Mouse (Mus musculus): ENCODE results near the gene Smg9. TPM values are rescaled to one million over a fixed set of nuclear protein-coding genes. Genes with fewer than 3 reads are reported as not detected.

Gene Smg9
- polyA plus RNA-seq, 1 experiment from 2014 or later = 17.5 TPM

DNA sequence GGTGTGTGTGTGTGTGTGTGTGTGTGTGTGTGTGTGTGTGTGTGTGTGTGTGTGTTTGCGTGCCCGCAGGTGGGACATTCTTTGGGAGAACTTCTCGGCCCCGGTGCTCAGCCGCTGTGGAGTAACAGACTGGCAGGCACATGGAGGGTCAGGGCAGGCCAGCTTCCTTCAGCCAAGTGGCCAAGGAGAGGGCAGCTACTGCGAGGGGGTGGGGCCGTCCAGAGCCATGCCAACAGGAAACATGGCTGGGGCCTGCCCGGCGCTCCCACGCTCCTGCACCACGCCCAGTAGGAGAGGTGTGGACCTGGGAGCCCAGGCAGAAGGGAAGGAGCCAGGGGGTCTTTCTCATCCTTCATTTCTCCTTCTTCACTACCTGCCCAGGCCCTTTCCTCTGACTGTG is 27.1 kb upstream of the Smg9 start:
- peak overlapping the region; percentile 54 for H3K4me2 ChIP-seq
- H3K27me3 ChIP-seq (ENCODE audit: control insufficient read depth, insufficient read depth, low read length) = peaks cover 5% of the 10 kb centered on the region
- ATAC-seq (replicated peaks; ENCODE audit: insufficient number of reproducible peaks, low FRiP score, low TSS enrichment) = peak; percentile 44; the same call in 1 of the 2 replicates
- H3K36me3 ChIP-seq (ENCODE audit: control insufficient read depth, insufficient read depth, low read length) = no peaks in the 10 kb centered on the region
- H3K4me3 ChIP-seq (ENCODE audit: low read depth, low read length) = peak overlapping the region; percentile 17
- no peaks in the 10 kb centered on the region for H3K9me3 ChIP-seq (replicated peaks; ENCODE audit: control insufficient read depth, low read length)
- peak overlapping the region; percentile 59 for H3K9ac ChIP-seq (ENCODE audit: low read depth, low read length)
- H3K27ac ChIP-seq (ENCODE audit: low read depth, low read length) = peak overlapping the region; percentile 64
- WGBS (ENCODE audit: insufficient replicate concordance) = 74% methylated on average over 10 of the region's 11 CpGs
- peaks cover 2% of the 10 kb centered on the region for H3K4me1 ChIP-seq (ENCODE audit: control insufficient read depth, insufficient read depth, low read length)

DNA sequence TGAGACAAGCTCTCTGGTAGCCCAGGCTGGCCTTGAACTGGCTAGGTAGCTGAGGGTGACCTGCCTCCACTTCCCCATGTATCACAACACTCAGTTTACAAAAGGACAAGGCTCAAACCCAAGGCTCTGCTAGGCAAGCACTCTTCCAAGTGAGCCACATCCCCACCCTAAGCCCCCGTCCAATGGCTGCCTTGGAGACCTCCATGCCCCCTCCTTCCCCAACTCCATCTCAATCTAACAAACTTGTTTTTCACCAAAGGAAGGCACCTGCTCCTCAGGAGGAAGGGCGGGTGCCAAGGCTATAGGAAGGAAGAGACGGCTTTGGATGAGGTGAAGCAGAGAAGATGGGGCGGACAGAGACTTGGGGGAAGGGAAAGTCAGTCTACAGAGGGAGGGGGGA is 26.6 kb upstream of the Smg9 start:
- no peak for ATAC-seq (replicated peaks; ENCODE audit: insufficient number of reproducible peaks, low FRiP score, low TSS enrichment)
- Histone ChIP-seq H3K4me1 (ENCODE audit: control insufficient read depth, insufficient read depth, low read length) (peaks cover 4% of the 10 kb centered on the region), H3K4me3 (ENCODE audit: low read depth, low read length) (peak overlapping the region; percentile 17), H3K4me2 (peak overlapping the region; percentile 54), H3K27me3 (ENCODE audit: control insufficient read depth, insufficient read depth, low read length) (peaks cover 7% of the 10 kb centered on the region), H3K9me3 (replicated peaks; ENCODE audit: control insufficient read depth, low read length) (no peaks in the 10 kb centered on the region), H3K9ac (ENCODE audit: low read depth, low read length) (peak overlapping the region; percentile 59), H3K36me3 (ENCODE audit: control insufficient read depth, insufficient read depth, low read length) (no peaks in the 10 kb centered on the region), H3K27ac (ENCODE audit: low read depth, low read length) (peak overlapping the region; percentile 64)
- WGBS (ENCODE audit: insufficient replicate concordance) = 67% methylated on average over 4 of the region's 4 CpGs

DNA sequence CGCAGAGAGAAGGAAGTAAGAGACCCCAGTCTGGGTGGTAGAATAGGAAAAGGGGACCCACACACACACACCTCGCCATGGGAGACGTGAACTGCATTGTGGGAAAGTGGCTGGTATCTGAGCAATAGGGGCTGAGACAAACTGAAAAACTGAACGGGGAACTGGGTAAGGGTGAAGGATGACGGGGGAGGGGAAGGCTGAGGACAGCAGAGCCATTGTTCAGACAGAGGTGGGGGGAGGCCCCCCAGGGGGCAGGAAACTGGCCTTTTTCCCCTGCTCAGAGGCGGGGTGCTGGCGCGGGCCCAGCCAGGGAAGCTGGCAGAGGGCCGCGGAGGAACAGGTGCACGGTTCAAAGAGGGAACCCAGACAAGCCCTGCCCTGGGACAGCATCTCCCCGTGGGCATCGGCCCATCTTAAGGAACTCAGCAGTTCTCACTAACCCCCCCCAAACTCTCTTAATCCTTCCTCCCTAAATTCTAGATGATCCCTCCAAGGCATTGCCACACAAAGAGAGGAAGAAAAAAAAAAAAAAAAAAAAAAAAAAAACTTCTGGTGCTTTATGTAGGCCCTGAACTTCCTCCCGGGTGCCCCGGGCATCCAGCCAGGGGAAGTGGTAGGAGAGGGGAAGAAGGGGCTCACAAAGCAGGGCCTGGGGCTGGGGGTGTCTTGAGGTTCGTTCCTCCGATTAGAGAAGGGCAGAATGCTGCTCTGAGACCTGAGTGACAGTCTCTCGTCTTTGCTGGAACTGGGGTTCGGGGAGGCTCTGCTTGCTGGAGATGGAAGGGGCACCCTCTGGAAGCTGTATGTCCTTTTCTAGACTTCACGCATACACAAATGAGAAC is 25.7 kb upstream of the Smg9 start:
- WGBS (ENCODE audit: insufficient replicate concordance) = 47% methylated on average over 19 of the region's 20 CpGs
- H3K36me3 ChIP-seq (ENCODE audit: control insufficient read depth, insufficient read depth, low read length) = no peaks in the 10 kb centered on the region
- ATAC-seq (replicated peaks; ENCODE audit: insufficient number of reproducible peaks, low FRiP score, low TSS enrichment) = no peak
- H3K27ac ChIP-seq (ENCODE audit: low read depth, low read length) = peak overlapping the region; percentile 64; the same call in 1 of the 2 replicates
- no peaks in the 10 kb centered on the region for H3K9me3 ChIP-seq (replicated peaks; ENCODE audit: control insufficient read depth, low read length)
- H3K9ac ChIP-seq (ENCODE audit: low read depth, low read length) = peak overlapping the region; percentile 58
- peaks cover 4% of the 10 kb centered on the region for H3K4me1 ChIP-seq (ENCODE audit: control insufficient read depth, insufficient read depth, low read length)
- H3K4me2 ChIP-seq = peak overlapping the region; percentile 51
- H3K4me3 ChIP-seq (ENCODE audit: low read depth, low read length) = 0 out of 2 replicates have a peak overlapping the region, but pooled peaks have one; percentile 8
- H3K27me3 ChIP-seq (ENCODE audit: control insufficient read depth, insufficient read depth, low read length) = peaks cover 12% of the 10 kb centered on the region

DNA sequence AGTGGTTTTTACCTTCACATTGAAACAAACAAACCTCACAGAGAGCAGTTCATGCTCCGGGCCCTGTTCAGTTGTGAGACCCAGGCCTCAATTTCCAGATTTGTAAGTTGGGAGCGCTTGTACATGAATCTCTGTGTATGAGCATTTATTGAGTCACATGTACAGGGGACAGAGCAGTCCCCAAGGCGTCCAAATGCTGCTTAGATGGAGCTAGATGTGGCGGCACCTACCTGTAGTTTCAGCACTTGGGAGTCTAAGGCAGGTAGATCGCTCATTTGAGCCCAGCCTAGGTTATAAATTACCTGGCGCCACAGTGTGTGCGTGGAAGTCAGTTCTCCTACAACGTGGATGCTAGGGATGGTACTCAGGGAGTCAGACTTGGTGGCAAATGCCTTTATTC is 23.0 kb upstream of the Smg9 start:
- Histone ChIP-seq H3K4me1 (ENCODE audit: control insufficient read depth, insufficient read depth, low read length) (peaks cover 4% of the 10 kb centered on the region), H3K9me3 (replicated peaks; ENCODE audit: control insufficient read depth, low read length) (no peaks in the 10 kb centered on the region), H3K4me2 (peak overlapping the region; percentile 64), H3K27me3 (ENCODE audit: control insufficient read depth, insufficient read depth, low read length) (peaks cover 12% of the 10 kb centered on the region), H3K36me3 (ENCODE audit: control insufficient read depth, insufficient read depth, low read length) (no peaks in the 10 kb centered on the region), H3K9ac (ENCODE audit: low read depth, low read length) (peak overlapping the region; percentile 66; the same call in 1 of the 2 replicates), H3K4me3 (ENCODE audit: low read depth, low read length) (no peak overlapping the region), H3K27ac (ENCODE audit: low read depth, low read length) (peak overlapping the region; percentile 76)
- 80% methylated on average over 8 of the region's 8 CpGs for WGBS (ENCODE audit: insufficient replicate concordance)
- ATAC-seq (replicated peaks; ENCODE audit: insufficient number of reproducible peaks, low FRiP score, low TSS enrichment) = no peak

DNA sequence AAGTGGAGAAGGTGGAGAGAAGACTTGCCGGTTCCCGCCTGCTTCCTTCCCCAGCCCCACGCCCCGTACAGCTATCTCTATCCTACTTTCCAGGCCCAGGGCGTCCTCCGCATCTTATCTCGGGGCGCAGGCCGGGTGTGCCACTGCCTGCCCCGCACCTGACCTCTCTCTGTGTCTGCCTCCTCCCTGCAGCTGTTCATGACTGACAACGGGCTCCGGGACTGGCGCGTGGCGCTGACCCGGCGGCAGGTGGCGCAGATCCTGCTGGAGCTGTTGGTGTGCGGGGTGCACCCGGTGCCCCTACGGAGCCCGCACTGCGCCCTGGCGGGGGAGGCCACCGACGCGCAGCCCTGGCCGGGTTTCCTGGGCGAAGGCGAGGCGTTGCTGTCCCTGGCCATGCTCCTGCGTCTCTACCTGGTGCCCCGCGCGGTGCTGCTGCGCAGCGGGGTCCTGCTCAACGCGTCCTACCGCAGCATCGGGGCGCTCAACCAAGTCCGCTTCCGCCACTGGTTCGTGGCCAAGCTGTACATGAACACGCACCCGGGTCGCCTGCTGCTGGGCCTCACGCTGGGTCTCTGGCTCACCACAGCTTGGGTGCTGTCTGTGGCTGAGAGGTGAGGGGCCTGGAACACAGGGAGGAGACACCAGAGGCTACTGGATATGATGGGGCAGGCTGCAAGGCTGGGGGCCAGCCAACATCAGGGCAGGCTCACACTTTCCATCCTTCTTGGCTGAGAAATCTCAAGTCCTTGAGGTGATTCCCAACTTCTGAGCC is 22.1 kb upstream of the Smg9 start:
- Histone ChIP-seq H3K4me1 (ENCODE audit: control insufficient read depth, insufficient read depth, low read length) (peaks cover 4% of the 10 kb centered on the region), H3K4me3 (ENCODE audit: low read depth, low read length) (peak overlapping the region; percentile 26), H3K4me2 (peak overlapping the region; percentile 64), H3K36me3 (ENCODE audit: control insufficient read depth, insufficient read depth, low read length) (no peaks in the 10 kb centered on the region), H3K27ac (ENCODE audit: low read depth, low read length) (peak overlapping the region; percentile 76), H3K27me3 (ENCODE audit: control insufficient read depth, insufficient read depth, low read length) (peaks cover 12% of the 10 kb centered on the region), H3K9me3 (replicated peaks; ENCODE audit: control insufficient read depth, low read length) (no peaks in the 10 kb centered on the region), H3K9ac (ENCODE audit: low read depth, low read length) (peak overlapping the region; percentile 66)
- ATAC-seq (replicated peaks; ENCODE audit: insufficient number of reproducible peaks, low FRiP score, low TSS enrichment) = peak; percentile 91
- WGBS (ENCODE audit: insufficient replicate concordance) = 3% methylated on average over 49 of the region's 49 CpGs

DNA sequence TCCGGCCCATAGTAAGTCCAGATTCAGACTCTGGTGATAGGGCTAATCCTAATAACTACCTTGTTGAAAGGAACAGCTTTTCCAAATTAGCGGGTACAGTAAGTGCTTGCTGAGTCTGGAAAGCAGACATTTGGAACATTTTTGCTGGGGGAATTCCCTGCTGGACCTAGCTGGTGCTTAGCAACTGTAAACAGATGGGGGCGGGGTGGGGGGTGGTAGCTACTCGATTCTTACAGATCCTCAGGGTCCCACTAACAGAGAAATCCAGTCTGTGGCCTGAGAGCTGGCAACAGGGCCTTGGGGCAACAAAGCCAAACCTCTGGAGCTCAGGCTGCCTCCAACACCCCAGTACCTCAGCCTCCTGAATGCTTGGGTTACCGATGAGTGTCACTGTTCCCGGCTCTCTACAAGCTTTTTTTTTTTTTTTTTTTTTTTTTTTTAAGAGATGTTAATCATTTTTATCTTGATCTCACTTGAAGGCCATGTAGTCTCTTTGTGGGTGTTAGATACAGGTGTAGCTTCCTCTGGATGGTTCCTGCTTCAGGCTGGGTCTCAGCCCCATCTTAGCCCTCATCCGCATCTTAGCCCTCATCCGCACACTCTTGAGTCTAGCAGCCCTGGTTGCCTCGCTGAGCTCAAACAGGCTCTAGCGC is 21.2 kb upstream of the Smg9 start:
- H3K4me1 ChIP-seq (ENCODE audit: control insufficient read depth, insufficient read depth, low read length) = peaks cover 4% of the 10 kb centered on the region
- H3K27ac ChIP-seq (ENCODE audit: low read depth, low read length) = no peak overlapping the region
- no peaks in the 10 kb centered on the region for H3K9me3 ChIP-seq (replicated peaks; ENCODE audit: control insufficient read depth, low read length)
- peaks cover 8% of the 10 kb centered on the region; the same call in 1 of the 2 replicates for H3K27me3 ChIP-seq (ENCODE audit: control insufficient read depth, insufficient read depth, low read length)
- H3K9ac ChIP-seq (ENCODE audit: low read depth, low read length) = 0 out of 2 replicates have a peak overlapping the region, but pooled peaks have one; percentile 22
- 0 out of 2 replicates have a peak overlapping the region, but pooled peaks have one; percentile 5 for H3K4me3 ChIP-seq (ENCODE audit: low read depth, low read length)
- H3K4me2 ChIP-seq = peak overlapping the region; percentile 64
- no peak for ATAC-seq (replicated peaks; ENCODE audit: insufficient number of reproducible peaks, low FRiP score, low TSS enrichment)
- WGBS (ENCODE audit: insufficient replicate concordance) = 72% methylated on average over 10 of the region's 10 CpGs
- H3K36me3 ChIP-seq (ENCODE audit: control insufficient read depth, insufficient read depth, low read length) = no peaks in the 10 kb centered on the region

DNA sequence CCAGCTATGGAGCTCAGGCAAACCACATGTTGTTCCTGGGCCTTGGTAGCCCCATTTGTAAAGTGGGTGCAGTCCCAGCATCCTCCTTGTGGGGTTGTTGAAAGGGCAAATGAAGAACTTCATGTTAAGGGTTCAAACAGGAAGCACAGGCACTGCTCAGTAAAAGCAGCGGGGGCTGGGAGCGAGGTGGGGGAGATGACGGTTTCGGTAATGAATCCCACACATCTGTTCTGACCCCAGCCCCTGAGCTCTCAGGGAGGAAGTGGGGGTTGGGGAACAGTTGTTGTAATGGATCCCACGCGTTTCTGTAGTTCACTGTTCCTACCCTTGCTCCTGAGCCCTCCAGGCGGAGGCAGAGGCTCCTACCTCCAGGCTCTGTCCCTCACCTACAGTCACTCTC is 19.5 kb upstream of the Smg9 start:
- no peak overlapping the region for H3K27ac ChIP-seq (ENCODE audit: low read depth, low read length)
- peaks cover 4% of the 10 kb centered on the region; the same call in 1 of the 2 replicates for H3K4me1 ChIP-seq (ENCODE audit: control insufficient read depth, insufficient read depth, low read length)
- no peak overlapping the region for H3K9ac ChIP-seq (ENCODE audit: low read depth, low read length)
- no peaks in the 10 kb centered on the region for H3K36me3 ChIP-seq (ENCODE audit: control insufficient read depth, insufficient read depth, low read length)
- H3K4me2 ChIP-seq = no peak overlapping the region
- H3K9me3 ChIP-seq (replicated peaks; ENCODE audit: control insufficient read depth, low read length) = no peaks in the 10 kb centered on the region
- no peak for ATAC-seq (replicated peaks; ENCODE audit: insufficient number of reproducible peaks, low FRiP score, low TSS enrichment)
- H3K27me3 ChIP-seq (ENCODE audit: control insufficient read depth, insufficient read depth, low read length) = peaks cover 8% of the 10 kb centered on the region; the same call in 1 of the 2 replicates
- no peak overlapping the region for H3K4me3 ChIP-seq (ENCODE audit: low read depth, low read length)
- 44% methylated on average over 7 of the region's 7 CpGs for WGBS (ENCODE audit: insufficient replicate concordance)

DNA sequence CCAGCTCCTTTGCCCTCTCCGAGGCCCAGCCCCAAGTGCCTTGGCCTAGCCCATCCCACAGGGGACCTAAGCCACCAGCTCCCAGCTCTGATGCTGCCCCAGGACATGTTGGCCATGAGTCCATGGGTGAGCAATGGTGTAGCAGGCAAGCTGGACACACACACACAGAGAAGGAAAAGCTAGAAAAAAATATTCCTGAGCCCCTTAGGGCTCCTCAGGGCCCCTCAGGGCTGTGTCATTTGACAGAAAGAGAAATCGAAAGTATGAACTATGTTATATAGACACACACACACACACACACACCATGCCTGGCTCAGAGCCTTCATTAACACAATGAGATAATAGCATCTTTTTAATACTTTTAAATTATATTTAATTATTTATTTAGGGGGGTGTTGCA is 19.0 kb upstream of the Smg9 start:
- WGBS (ENCODE audit: insufficient replicate concordance) = 68% methylated on average over 2 of the region's 2 CpGs
- Histone ChIP-seq H3K4me2 (no peak overlapping the region), H3K27ac (ENCODE audit: low read depth, low read length) (no peak overlapping the region), H3K9me3 (replicated peaks; ENCODE audit: control insufficient read depth, low read length) (no peaks in the 10 kb centered on the region), H3K27me3 (ENCODE audit: control insufficient read depth, insufficient read depth, low read length) (peaks cover 8% of the 10 kb centered on the region; the same call in 1 of the 2 replicates), H3K36me3 (ENCODE audit: control insufficient read depth, insufficient read depth, low read length) (no peaks in the 10 kb centered on the region), H3K4me3 (ENCODE audit: low read depth, low read length) (no peak overlapping the region), H3K4me1 (ENCODE audit: control insufficient read depth, insufficient read depth, low read length) (peaks cover 4% of the 10 kb centered on the region; the same call in 1 of the 2 replicates), H3K9ac (ENCODE audit: low read depth, low read length) (no peak overlapping the region)
- ATAC-seq (replicated peaks; ENCODE audit: insufficient number of reproducible peaks, low FRiP score, low TSS enrichment) = no peak

Data from heart, embryonic 11.5 days (tissue).